Mouse (Mus musculus): ENCODE data around the gene Matk. TPM values are rescaled to one million over a fixed set of nuclear protein-coding genes. Genes with fewer than 3 reads are reported as not detected.
A peak's percentile ranks its signal among the peaks of the same experiment; 100 is the strongest.

Gene Matk
- total and polyA plus RNA-seq, 3 experiments = 0.23 to 1.0 TPM; not detected in 1

- TF ChIP-seq ELF1 (IDR thresholded peaks at IDR 0.05; ENCODE audit: low read depth, low read length) (no peak), MAFK (IDR thresholded peaks at IDR 0.05; ENCODE audit: borderline replicate concordance, low read depth, low read length) (no peak)
These were observed 34.9 kb downstream of the Matk start (continued) for GRCm38 (mm10) chr10:81287513-81288157.

GRCm38 (mm10) chr10:81288601-81289000, 35.9 kb downstream of the Matk start:
- H3K9ac ChIP-seq (ENCODE audit: control insufficient read depth, low read depth, low read length, poor library complexity, severe bottlenecking) = no peak overlapping the region
- TF ChIP-seq CTCF (IDR thresholded peaks at IDR 0.05 in 2 of 3, conservative IDR thresholded peaks at IDR 0.05 in 1 of 3; ENCODE audit: control insufficient read depth in 1 of 3, insufficient read depth in 1 of 3, low read depth in 2 of 3, low read length in 3 of 3, poor library complexity in 1 of 3, severe bottlenecking in 1 of 3) (peak; percentile 63 to 83 (median 65)), RAD21 (IDR thresholded peaks at IDR 0.05; ENCODE audit: low read depth, low read length) (peak; percentile 11), TCF12 (IDR thresholded peaks at IDR 0.05; ENCODE audit: low read depth, low read length) (no peak), MAX (IDR thresholded peaks at IDR 0.05; ENCODE audit: low read length) (peak; percentile 22; the same call in 1 of the 2 replicates), SMC3 (IDR thresholded peaks at IDR 0.05; ENCODE audit: low read depth, low read length) (peak; percentile 14; the same call in 1 of the 2 replicates), ZMIZ1 (IDR thresholded peaks at IDR 0.05; ENCODE audit: low read depth, low read length) (no peak), E2F4 (IDR thresholded peaks at IDR 0.05; ENCODE audit: borderline replicate concordance, low read depth, low read length) (no peak)
- peaks cover 0 to 16% of the 10 kb centered on the region in 2 experiments; a peak in 2 of 4 replicates for H3K36me3 ChIP-seq (ENCODE audit: control insufficient read depth in 1 of 2, insufficient read depth in 2 of 2, low read length in 2 of 2)
- DNase-seq (ENCODE audit: low read depth, low spot score) = peak; percentile 65
- peaks cover 9 to 21% of the 10 kb centered on the region in 2 experiments for H3K4me1 ChIP-seq (ENCODE audit: control insufficient read depth in 1 of 2, insufficient read depth in 2 of 2, low read length in 2 of 2)
- no peak overlapping the region for H3K27ac ChIP-seq (ENCODE audit: control insufficient read depth, low read depth, low read length)
- H3K4me3 ChIP-seq (ENCODE audit: control insufficient read depth in 1 of 2, insufficient read depth in 1 of 2, low read depth in 2 of 2, low read length in 2 of 2) = no peak overlapping the region
- no peaks in the 10 kb centered on the region for H3K27me3 ChIP-seq (ENCODE audit: control insufficient read depth in 1 of 2, insufficient read depth in 2 of 2, low read length in 2 of 2)
- H3K9me3 ChIP-seq (replicated peaks; ENCODE audit: insufficient read depth, low read length) = no peaks in the 10 kb centered on the region
- H3K79me2 ChIP-seq (ENCODE audit: control insufficient read depth, insufficient read depth, low read length, poor library complexity) = peaks cover 5% of the 10 kb centered on the region

GRCm38 (mm10) chr10:81289278-81289677, 36.5 kb downstream of the Matk start:
- H3K27ac ChIP-seq (ENCODE audit: control insufficient read depth, low read depth, low read length) = no peak overlapping the region
- H3K9me3 ChIP-seq (replicated peaks; ENCODE audit: insufficient read depth, low read length) = no peaks in the 10 kb centered on the region
- H3K36me3 ChIP-seq (ENCODE audit: control insufficient read depth in 1 of 2, insufficient read depth in 2 of 2, low read length in 2 of 2) = peaks cover 0 to 20% of the 10 kb centered on the region in 2 experiments; a peak in 2 of 4 replicates
- TF ChIP-seq E2F4 (IDR thresholded peaks at IDR 0.05; ENCODE audit: borderline replicate concordance, low read depth, low read length) (no peak), MAFK (IDR thresholded peaks at IDR 0.05; ENCODE audit: borderline replicate concordance, low read depth, low read length) (no peak), ZMIZ1 (IDR thresholded peaks at IDR 0.05; ENCODE audit: low read depth, low read length) (no peak), GABPA (IDR thresholded peaks at IDR 0.05; ENCODE audit: low read depth, low read length) (no peak), SIN3A (IDR thresholded peaks at IDR 0.05; ENCODE audit: low read length) (peak; percentile 28; the same call in 1 of the 2 replicates), ZC3H11A (IDR thresholded peaks at IDR 0.05; ENCODE audit: low read depth, low read length) (peak; percentile 46; the same call in 1 of the 2 replicates), USF1 (IDR thresholded peaks at IDR 0.05; ENCODE audit: low read depth, low read length) (no peak), ELF1 (IDR thresholded peaks at IDR 0.05; ENCODE audit: low read depth, low read length) (no peak), POLR2AphosphoS5 (IDR thresholded peaks at IDR 0.05; ENCODE audit: borderline replicate concordance, low read depth, low read length) (no peak), TCF12 (IDR thresholded peaks at IDR 0.05; ENCODE audit: low read depth, low read length) (no peak), KAT2A (conservative IDR thresholded peaks at IDR 0.05; ENCODE audit: low read depth, low read length) (no peak), ZNF384 (IDR thresholded peaks at IDR 0.05; ENCODE audit: low read depth, low read length) (no peak), ETS1 (IDR thresholded peaks at IDR 0.05; ENCODE audit: low read depth, low read length) (no peak), BHLHE40 (IDR thresholded peaks at IDR 0.05; ENCODE audit: borderline replicate concordance, low read depth, low read length) (no peak), RAD21 (IDR thresholded peaks at IDR 0.05; ENCODE audit: low read depth, low read length) (peak; percentile 48), TBP (IDR thresholded peaks at IDR 0.05; ENCODE audit: low read depth, low read length) (no peak), CTCF (IDR thresholded peaks at IDR 0.05 in 2 of 3, conservative IDR thresholded peaks at IDR 0.05 in 1 of 3; ENCODE audit: control insufficient read depth in 1 of 3, insufficient read depth in 1 of 3, low read depth in 2 of 3, low read length in 3 of 3, poor library complexity in 1 of 3, severe bottlenecking in 1 of 3) (peak; percentile 83 to 95 (median 89)), EP300 (IDR thresholded peaks at IDR 0.05; ENCODE audit: low read depth in 1 of 2, low read length in 2 of 2) (no peak), SMC3 (IDR thresholded peaks at IDR 0.05; ENCODE audit: low read depth, low read length) (peak; percentile 86), JUND (IDR thresholded peaks at IDR 0.05; ENCODE audit: low read depth, low read length) (no peak), MAZ (IDR thresholded peaks at IDR 0.05; ENCODE audit: low read depth, low read length) (peak; percentile 49; the same call in 1 of the 2 replicates), HCFC1 (IDR thresholded peaks at IDR 0.05; ENCODE audit: low read depth, low read length) (no peak)
- DNase-seq (ENCODE audit: low read depth, low spot score) = peak; percentile 75
- H3K9ac ChIP-seq (ENCODE audit: control insufficient read depth, low read depth, low read length, poor library complexity, severe bottlenecking) = no peak overlapping the region
- H3K4me3 ChIP-seq (ENCODE audit: control insufficient read depth in 1 of 2, insufficient read depth in 1 of 2, low read depth in 2 of 2, low read length in 2 of 2) = no peak overlapping the region
- H3K27me3 ChIP-seq (ENCODE audit: control insufficient read depth in 1 of 2, insufficient read depth in 2 of 2, low read length in 2 of 2) = no peaks in the 10 kb centered on the region
- H3K79me2 ChIP-seq (ENCODE audit: control insufficient read depth, insufficient read depth, low read length, poor library complexity) = peaks cover 12% of the 10 kb centered on the region
- H3K4me1 ChIP-seq (ENCODE audit: control insufficient read depth in 1 of 2, insufficient read depth in 2 of 2, low read length in 2 of 2) = peaks cover 9 to 27% of the 10 kb centered on the region in 2 experiments
